Mouse (Mus musculus): ENCODE measurements around the gene Ugt1a5. TPM values are rescaled to one million over a fixed set of nuclear protein-coding genes. Genes with fewer than 3 reads are reported as not detected.
A peak's percentile ranks its signal among the peaks of the same experiment; 100 is the strongest.
"Not testable (repeated sequence)": the region's sequence is repeated elsewhere in the genome, so short reads cannot be mapped to it uniquely, and the experiment has no call there.

Ugt1a5 gene
- polyA plus RNA-seq, 1 experiment from 2014 or later: not detected

DNA sequence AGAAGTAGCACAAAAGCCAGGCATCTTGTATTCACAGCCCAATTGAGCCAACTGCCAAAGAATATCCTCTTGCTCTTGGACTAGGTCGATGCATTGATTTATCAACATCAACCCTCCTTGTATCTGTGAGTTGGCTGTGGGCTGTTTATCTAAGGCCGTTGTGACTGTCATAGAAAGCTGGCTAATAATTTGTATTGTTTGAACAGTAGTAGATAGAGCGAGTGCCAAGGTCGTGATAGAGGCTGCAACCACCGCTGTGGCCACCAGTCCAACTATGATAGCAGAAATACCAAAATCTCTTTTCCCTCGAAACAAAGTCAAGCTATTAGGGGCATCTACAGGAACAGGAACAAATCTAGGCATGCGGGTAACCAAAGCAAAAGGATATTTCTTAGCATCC is 6.4 kb downstream of the Ugt1a5 start:
- not testable (repeated sequence) for H3K4me2 ChIP-seq; ATAC-seq (replicated peaks; ENCODE audit: insufficient number of reproducible peaks, low FRiP score, low TSS enrichment); H3K27me3 ChIP-seq (ENCODE audit: control insufficient read depth, insufficient read depth, low read length); H3K9ac ChIP-seq (ENCODE audit: low read depth, low read length); H3K4me1 ChIP-seq (ENCODE audit: control insufficient read depth, insufficient read depth, low read length); H3K36me3 ChIP-seq (ENCODE audit: control insufficient read depth, insufficient read depth, low read length); H3K4me3 ChIP-seq (ENCODE audit: low read depth, low read length); H3K9me3 ChIP-seq (replicated peaks; ENCODE audit: control insufficient read depth, low read length); H3K27ac ChIP-seq (ENCODE audit: low read depth, low read length)
- WGBS (ENCODE audit: insufficient replicate concordance): 81% methylated on average over 5 of the region's 7 CpGs

DNA sequence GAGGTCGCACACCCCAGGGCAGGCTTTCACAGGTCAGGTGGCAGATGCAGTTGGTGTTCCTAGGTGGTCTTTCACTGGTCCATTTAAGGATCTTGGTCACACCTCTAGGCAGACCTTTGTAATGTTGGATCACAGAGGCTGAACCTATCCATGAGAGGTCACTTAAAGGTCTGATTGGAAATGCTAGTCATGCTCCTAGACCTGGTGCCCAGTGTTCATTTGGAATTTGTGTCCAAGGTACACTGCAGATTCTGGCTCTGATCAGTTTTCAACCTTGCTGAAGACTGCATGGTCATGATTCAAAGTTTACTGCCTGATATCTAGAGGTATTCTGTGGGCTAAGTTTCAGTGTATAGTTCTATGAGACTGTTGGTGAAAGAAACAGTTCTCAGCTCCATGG is 13.8 kb downstream of the Ugt1a5 start:
- Histone ChIP-seq H3K4me2 (no peak overlapping the region), H3K27ac (ENCODE audit: low read depth, low read length) (no peak overlapping the region), H3K9me3 (replicated peaks; ENCODE audit: control insufficient read depth, low read length) (peaks cover 3% of the 10 kb centered on the region; the same call in 1 of the 2 replicates), H3K27me3 (ENCODE audit: control insufficient read depth, insufficient read depth, low read length) (no peaks in the 10 kb centered on the region), H3K36me3 (ENCODE audit: control insufficient read depth, insufficient read depth, low read length) (no peaks in the 10 kb centered on the region), H3K4me3 (ENCODE audit: low read depth, low read length) (no peak overlapping the region), H3K9ac (ENCODE audit: low read depth, low read length) (no peak overlapping the region), H3K4me1 (ENCODE audit: control insufficient read depth, insufficient read depth, low read length) (no peaks in the 10 kb centered on the region)
- WGBS (ENCODE audit: insufficient replicate concordance): 79% methylated on average over 1 of the region's 1 CpGs
- ATAC-seq (replicated peaks; ENCODE audit: insufficient number of reproducible peaks, low FRiP score, low TSS enrichment): no peak

DNA sequence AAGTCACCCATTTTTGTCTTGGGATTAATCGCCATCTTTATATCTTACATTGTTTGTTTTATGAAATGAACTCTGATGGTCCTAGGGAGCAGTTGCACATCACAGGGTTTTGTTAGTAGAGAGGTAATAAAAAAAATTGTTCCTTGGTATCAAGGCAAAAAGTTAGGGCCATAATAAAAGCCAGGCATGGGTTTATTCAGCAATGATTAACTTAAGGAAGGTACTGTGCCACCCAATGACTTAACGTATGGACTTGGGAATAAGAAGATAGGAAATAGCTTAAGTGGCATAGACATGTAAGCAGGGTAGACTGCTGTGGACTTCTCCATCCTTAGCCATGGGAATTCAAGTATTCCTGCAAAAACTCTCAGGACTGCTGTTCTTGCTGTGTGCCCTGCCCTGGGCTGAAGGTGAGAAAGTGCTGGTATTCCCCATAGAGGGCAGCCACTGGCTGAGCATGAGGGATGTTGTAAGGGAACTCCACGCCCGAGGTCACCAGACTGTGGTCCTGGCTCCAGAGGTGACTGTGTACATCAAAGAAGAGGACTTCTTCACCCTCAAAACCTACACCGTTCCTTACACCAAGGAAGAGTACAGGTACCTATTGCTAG is 20.6 kb downstream of the Ugt1a5 start:
- no peaks in the 10 kb centered on the region for H3K4me1 ChIP-seq (ENCODE audit: control insufficient read depth, insufficient read depth, low read length)
- no peak overlapping the region for H3K9ac ChIP-seq (ENCODE audit: low read depth, low read length)
- no peaks in the 10 kb centered on the region for H3K27me3 ChIP-seq (ENCODE audit: control insufficient read depth, insufficient read depth, low read length)
- H3K9me3 ChIP-seq (replicated peaks; ENCODE audit: control insufficient read depth, low read length): no peaks in the 10 kb centered on the region
- H3K36me3 ChIP-seq (ENCODE audit: control insufficient read depth, insufficient read depth, low read length): no peaks in the 10 kb centered on the region
- no peak overlapping the region for H3K4me3 ChIP-seq (ENCODE audit: low read depth, low read length)
- no peak for ATAC-seq (replicated peaks; ENCODE audit: insufficient number of reproducible peaks, low FRiP score, low TSS enrichment)
- no peak overlapping the region for H3K4me2 ChIP-seq
- no peak overlapping the region for H3K27ac ChIP-seq (ENCODE audit: low read depth, low read length)
- 78% methylated on average over 5 of the region's 5 CpGs for WGBS (ENCODE audit: insufficient replicate concordance)

DNA sequence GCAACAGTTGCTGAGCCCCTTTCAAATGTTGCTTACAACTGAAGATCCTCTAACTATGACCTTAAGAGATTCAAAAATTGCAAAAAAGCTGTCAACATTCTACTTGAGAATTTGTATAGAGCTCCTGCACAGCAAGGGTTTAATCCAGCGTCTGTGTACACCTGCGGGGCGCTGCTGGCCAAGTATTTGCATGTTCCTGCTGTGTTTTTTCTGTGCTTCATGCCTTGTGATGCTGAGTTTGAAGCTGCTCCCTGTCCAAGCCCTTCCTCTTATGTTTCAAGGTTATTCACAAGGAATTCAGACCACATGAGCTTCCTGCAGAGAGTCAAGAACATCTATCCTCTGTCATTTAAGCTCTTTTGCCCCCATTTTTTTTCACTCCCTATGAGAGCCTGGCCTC is 26.3 kb downstream of the Ugt1a5 start:
- Histone ChIP-seq H3K27me3 (ENCODE audit: control insufficient read depth, insufficient read depth, low read length) (0 out of 2 replicates have a peak, but pooled peaks cover 2% of the 10 kb centered on the region), H3K27ac (ENCODE audit: low read depth, low read length) (no peak overlapping the region), H3K9ac (ENCODE audit: low read depth, low read length) (no peak overlapping the region), H3K4me2 (no peak overlapping the region), H3K36me3 (ENCODE audit: control insufficient read depth, insufficient read depth, low read length) (no peaks in the 10 kb centered on the region), H3K4me1 (ENCODE audit: control insufficient read depth, insufficient read depth, low read length) (no peaks in the 10 kb centered on the region), H3K4me3 (ENCODE audit: low read depth, low read length) (no peak overlapping the region), H3K9me3 (replicated peaks; ENCODE audit: control insufficient read depth, low read length) (no peaks in the 10 kb centered on the region)
- WGBS (ENCODE audit: insufficient replicate concordance): 61% methylated on average over 3 of the region's 3 CpGs
- no peak for ATAC-seq (replicated peaks; ENCODE audit: insufficient number of reproducible peaks, low FRiP score, low TSS enrichment)

DNA sequence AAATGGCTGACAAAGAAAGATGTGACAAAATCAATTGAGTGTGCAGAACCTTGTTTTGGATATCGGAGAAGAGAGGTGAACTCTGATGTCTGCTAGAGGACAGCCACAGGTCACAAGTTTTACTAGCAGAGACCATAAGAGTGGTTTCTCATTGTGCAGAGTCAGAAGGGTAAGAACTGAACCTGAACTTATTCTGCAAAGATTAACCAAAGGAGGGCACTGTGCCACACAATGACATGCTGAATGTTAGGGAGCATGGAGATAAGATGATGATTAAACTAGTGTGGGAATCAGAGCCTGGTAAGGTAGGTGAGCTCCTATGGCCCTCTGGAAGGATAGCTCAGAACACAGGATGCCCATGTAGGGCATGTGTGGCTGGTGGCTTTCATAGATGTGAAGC is 29.9 kb downstream of the Ugt1a5 start:
- Histone ChIP-seq H3K36me3 (ENCODE audit: control insufficient read depth, insufficient read depth, low read length) (no peaks in the 10 kb centered on the region), H3K27ac (ENCODE audit: low read depth, low read length) (no peak overlapping the region), H3K4me3 (ENCODE audit: low read depth, low read length) (no peak overlapping the region), H3K4me1 (ENCODE audit: control insufficient read depth, insufficient read depth, low read length) (no peaks in the 10 kb centered on the region), H3K27me3 (ENCODE audit: control insufficient read depth, insufficient read depth, low read length) (0 out of 2 replicates have a peak, but pooled peaks cover 2% of the 10 kb centered on the region), H3K9ac (ENCODE audit: low read depth, low read length) (no peak overlapping the region), H3K9me3 (replicated peaks; ENCODE audit: control insufficient read depth, low read length) (no peaks in the 10 kb centered on the region), H3K4me2 (no peak overlapping the region)
- 94% methylated on average over 1 of the region's 1 CpGs for WGBS (ENCODE audit: insufficient replicate concordance)
- ATAC-seq (replicated peaks; ENCODE audit: insufficient number of reproducible peaks, low FRiP score, low TSS enrichment): no peak

DNA sequence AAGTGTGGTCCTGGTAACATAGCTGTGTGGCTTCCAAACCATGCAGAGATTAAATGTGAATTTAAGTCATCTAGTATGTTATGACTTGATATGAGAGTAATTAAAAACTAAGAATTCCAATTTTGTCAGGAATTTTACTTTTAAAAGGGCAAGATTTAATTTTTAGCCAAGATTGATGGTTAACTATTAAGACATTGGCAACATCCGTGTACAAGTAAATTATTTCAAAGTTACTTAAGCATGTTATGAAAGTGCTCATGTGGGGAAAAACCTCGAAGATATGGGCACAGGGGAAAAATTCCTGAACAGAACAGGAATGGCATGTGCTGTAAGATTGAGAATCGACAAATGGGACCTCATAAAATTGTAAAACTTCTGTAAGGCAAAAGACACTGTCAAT is 31.6 kb downstream of the Ugt1a5 start:
- no peak overlapping the region for H3K9ac ChIP-seq (ENCODE audit: low read depth, low read length)
- H3K36me3 ChIP-seq (ENCODE audit: control insufficient read depth, insufficient read depth, low read length): no peaks in the 10 kb centered on the region

DNA sequence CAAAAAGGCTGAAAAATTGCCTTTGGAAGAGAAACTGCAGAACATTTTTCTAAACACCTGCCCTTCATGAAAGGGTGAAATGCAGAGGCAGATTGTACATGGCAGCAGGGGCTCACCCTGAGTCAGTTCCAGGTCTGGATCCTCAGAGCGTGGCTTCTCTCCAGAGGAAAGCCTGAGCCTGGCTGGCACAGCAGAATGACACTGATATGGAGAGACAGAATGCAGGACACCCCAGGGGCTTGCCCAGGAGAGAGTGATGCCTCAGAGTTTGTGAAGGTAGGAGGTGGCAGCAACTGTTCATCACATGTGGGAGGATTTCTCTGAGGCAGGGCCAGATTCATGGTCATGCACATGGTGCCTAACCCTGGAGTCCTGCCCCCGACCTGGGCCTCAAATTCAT is 34.2 kb downstream of the Ugt1a5 start:
- no peaks in the 10 kb centered on the region for H3K27me3 ChIP-seq (ENCODE audit: control insufficient read depth, insufficient read depth, low read length)
- H3K36me3 ChIP-seq (ENCODE audit: control insufficient read depth, insufficient read depth, low read length): no peaks in the 10 kb centered on the region
- H3K4me3 ChIP-seq (ENCODE audit: low read depth, low read length): no peak overlapping the region
- no peaks in the 10 kb centered on the region for H3K4me1 ChIP-seq (ENCODE audit: control insufficient read depth, insufficient read depth, low read length)
- no peaks in the 10 kb centered on the region for H3K9me3 ChIP-seq (replicated peaks; ENCODE audit: control insufficient read depth, low read length)
- 57% methylated on average over 2 of the region's 2 CpGs for WGBS (ENCODE audit: insufficient replicate concordance)
- no peak overlapping the region for H3K4me2 ChIP-seq
- no peak for ATAC-seq (replicated peaks; ENCODE audit: insufficient number of reproducible peaks, low FRiP score, low TSS enrichment)
- no peak overlapping the region for H3K27ac ChIP-seq (ENCODE audit: low read depth, low read length)
- H3K9ac ChIP-seq (ENCODE audit: low read depth, low read length): no peak overlapping the region

More for the DNA sequence above, 31.6 kb downstream of the Ugt1a5 start:
- Histone ChIP-seq H3K9me3 (replicated peaks; ENCODE audit: control insufficient read depth, low read length) (no peaks in the 10 kb centered on the region), H3K27ac (ENCODE audit: low read depth, low read length) (no peak overlapping the region), H3K4me2 (no peak overlapping the region), H3K4me1 (ENCODE audit: control insufficient read depth, insufficient read depth, low read length) (no peaks in the 10 kb centered on the region), H3K4me3 (ENCODE audit: low read depth, low read length) (no peak overlapping the region), H3K27me3 (ENCODE audit: control insufficient read depth, insufficient read depth, low read length) (0 out of 2 replicates have a peak, but pooled peaks cover 2% of the 10 kb centered on the region)
- WGBS (ENCODE audit: insufficient replicate concordance): 71% methylated on average over 3 of the region's 3 CpGs
- no peak for ATAC-seq (replicated peaks; ENCODE audit: insufficient number of reproducible peaks, low FRiP score, low TSS enrichment)

DNA sequence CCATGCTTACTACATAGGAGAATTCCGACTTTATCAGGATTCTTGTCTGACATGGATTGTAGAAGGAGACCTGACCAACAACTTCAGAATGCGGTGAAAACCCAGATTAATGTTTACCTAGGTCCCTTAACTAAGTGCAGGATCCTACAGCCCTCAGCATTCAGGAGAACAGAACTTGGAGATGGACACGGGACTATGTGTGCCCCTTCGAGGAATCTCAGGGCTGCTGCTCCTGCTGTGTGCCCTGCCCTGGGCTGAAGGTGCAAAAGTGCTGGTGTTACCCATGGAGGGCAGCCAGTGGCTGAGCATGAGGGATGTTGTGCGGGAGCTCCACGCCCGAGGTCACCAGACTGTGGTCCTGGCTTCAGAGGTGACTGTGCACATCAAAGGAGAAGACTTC is 34.6 kb downstream of the Ugt1a5 start, which contains the start of gene Ugt1a2:
Gene Ugt1a2, plus strand, starts transcription at position 146 of the 400 bp plus-strand sequence.
- no peak for ATAC-seq (replicated peaks; ENCODE audit: insufficient number of reproducible peaks, low FRiP score, low TSS enrichment)
- no peak within 1 kb of the TSS for H3K27ac ChIP-seq (ENCODE audit: low read depth, low read length)
- WGBS (ENCODE audit: insufficient replicate concordance): 75% methylated on average over 7 of the region's 7 CpGs

DNA sequence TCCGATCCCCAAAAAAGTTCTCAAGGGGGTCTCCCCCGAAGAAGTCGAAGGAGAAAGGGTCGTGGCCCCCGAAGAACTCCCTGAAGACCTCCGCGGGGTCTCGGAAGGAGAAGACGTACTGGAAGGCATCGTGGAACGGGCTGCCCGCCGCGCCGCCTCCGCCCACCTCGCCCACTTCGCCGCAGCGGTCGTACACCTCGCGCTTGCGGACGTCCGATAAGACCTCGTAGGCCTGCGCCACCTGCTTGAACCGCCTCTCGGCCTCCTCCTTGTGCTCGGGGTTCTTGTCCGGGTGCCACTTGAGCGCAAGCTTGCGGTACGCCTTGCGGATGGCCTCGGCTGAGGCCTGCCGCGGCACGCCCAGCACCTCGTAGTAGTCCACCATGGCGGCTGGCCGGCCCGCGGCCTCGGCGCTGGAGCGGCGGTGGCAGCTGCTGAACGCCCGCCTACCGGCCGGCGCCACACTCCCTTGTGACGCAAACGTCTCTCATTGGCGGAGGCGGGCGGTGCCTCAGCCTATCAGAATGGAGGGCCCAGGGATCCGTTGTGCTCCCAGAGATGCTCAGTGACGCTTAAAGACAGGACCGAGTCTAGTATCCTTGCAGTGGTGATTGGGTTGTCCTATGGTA is 39.6 kb downstream of the Ugt1a5 start, which contains the start of gene Dnajb3:
Gene Dnajb3, minus strand, starts transcription at position 489 of the 629 bp plus-strand sequence.
- WGBS (ENCODE audit: insufficient replicate concordance): 5% methylated on average over 62 of the region's 62 CpGs
- Histone ChIP-seq H3K36me3 (ENCODE audit: control insufficient read depth, insufficient read depth, low read length) (no peaks in the 10 kb centered on the region), H3K4me3 (ENCODE audit: low read depth, low read length) (peak within 1 kb of the TSS; percentile 56), H3K27me3 (ENCODE audit: control insufficient read depth, insufficient read depth, low read length) (no peaks in the 10 kb centered on the region), H3K27ac (ENCODE audit: low read depth, low read length) (peak within 1 kb of the TSS; percentile 70), H3K4me2 (peak within 1 kb of the TSS; percentile 76), H3K4me1 (ENCODE audit: control insufficient read depth, insufficient read depth, low read length) (no peaks in the 10 kb centered on the region), H3K9me3 (replicated peaks; ENCODE audit: control insufficient read depth, low read length) (no peaks in the 10 kb centered on the region), H3K9ac (ENCODE audit: low read depth, low read length) (peak within 1 kb of the TSS; percentile 85)
- ATAC-seq (replicated peaks; ENCODE audit: insufficient number of reproducible peaks, low FRiP score, low TSS enrichment): peak; percentile 97

More for the DNA sequence above, 34.6 kb downstream of the Ugt1a5 start, which contains the start of gene Ugt1a2:
- H3K36me3 ChIP-seq (ENCODE audit: control insufficient read depth, insufficient read depth, low read length): no peaks in the 10 kb centered on the region
- H3K27me3 ChIP-seq (ENCODE audit: control insufficient read depth, insufficient read depth, low read length): no peaks in the 10 kb centered on the region
- no peak within 1 kb of the TSS for H3K9ac ChIP-seq (ENCODE audit: low read depth, low read length)
- H3K9me3 ChIP-seq (replicated peaks; ENCODE audit: control insufficient read depth, low read length): no peaks in the 10 kb centered on the region
- H3K4me1 ChIP-seq (ENCODE audit: control insufficient read depth, insufficient read depth, low read length): no peaks in the 10 kb centered on the region
- H3K4me3 ChIP-seq (ENCODE audit: low read depth, low read length): no peak within 1 kb of the TSS
- no peak within 1 kb of the TSS for H3K4me2 ChIP-seq

Data from heart, embryonic 11.5 days (tissue).